Comparison of ENCODE assay signal across 8 mouse cellular contexts in the genomic region with DNA sequence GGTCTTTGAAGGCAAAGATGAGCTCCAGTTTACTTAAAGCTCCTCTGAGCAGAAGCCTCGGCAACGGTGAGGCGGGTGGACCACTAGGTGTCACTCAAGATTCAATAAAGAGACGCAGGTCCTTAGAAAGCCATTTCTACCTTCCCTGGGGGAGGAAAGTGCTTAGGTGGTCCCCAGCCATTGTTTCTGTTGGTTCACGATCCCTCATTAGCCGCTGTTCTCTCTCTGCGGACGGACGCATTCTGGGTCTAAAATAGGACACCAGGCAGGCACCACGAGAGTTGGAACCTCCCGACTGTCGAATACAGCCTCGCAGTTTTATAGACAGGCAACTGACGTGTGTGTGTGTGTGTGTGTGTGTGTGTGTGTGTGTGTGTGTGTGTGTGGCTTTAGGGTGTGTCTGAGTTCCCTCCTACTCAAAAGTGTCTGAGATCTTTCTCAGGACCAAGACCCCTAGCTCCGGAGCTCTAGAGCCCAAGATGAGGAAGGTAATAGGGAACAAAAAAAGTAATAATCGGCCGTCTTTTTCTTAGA. TPM values are rescaled to one million over a fixed set of nuclear protein-coding genes. Genes with fewer than 3 reads are reported as not detected.
DNase-seq lines count a peak whose midpoint lies in the region; ATAC-seq lines count a peak whose summit lies in the region.

No protein-coding gene starts in this region.

- ATAC-seq in common myeloid progenitor, adult 5-6 weeks (replicated peaks; ENCODE audit: low read depth, poor library complexity, severe bottlenecking) = peak; percentile 76
- peak; percentile 69 for ATAC-seq in inflammation-experienced regulatory T-cells, adult 6 months
- peak; percentile 75 for ATAC-seq in megakaryocyte-erythroid progenitor cell, adult 5-6 weeks (replicated peaks; ENCODE audit: low FRiP score, low TSS enrichment, poor library complexity, severe bottlenecking)
- no peak for ATAC-seq in monocyte, adult 5-6 weeks (replicated peaks; ENCODE audit: insufficient number of reproducible peaks, low FRiP score, low TSS enrichment, poor library complexity, severe bottlenecking)

- DNase-seq in T-cell, adult 2 months (ENCODE audit: low spot score) = peak; percentile 61
- DNase-seq in gastrocnemius, postnatal 14 days = peak; percentile 59
- DNase-seq in left cerebral cortex, postnatal 10 days (ENCODE audit: extremely low spot score in 1 of 2, low spot score in 2 of 2) = peak; percentile 66 to 78
- peak; percentile 71 to 77 for DNase-seq in right cerebral cortex, postnatal 36 days (ENCODE audit: low spot score in 2 of 2)

- intact Hi-C loops in gastrocnemius, postnatal 14 days (cut with DNase I; ENCODE audit: low total_unique reads) = loop anchor here (5.0 kb wide), 2 partner anchors 106 to 486 kb away; no protein-coding TSS in a partner anchor
- intact Hi-C loops in left cerebral cortex, postnatal 10 days (cut with DNase I) = loop anchor here (1.0 to 5.0 kb wide), 4 partner anchors 96 to 485 kb away; a partner anchor contains a TSS

RNA-seq across cellular contexts. Expression of a gene that starts 47.0 kb away (rescaled TPM):
- total RNA-seq in common myeloid progenitor, adult 5-6 weeks (2017) = 59.0 and 61.7 TPM in 2 replicates
- total RNA-seq in gastrocnemius, postnatal 14 days (2021) = 1 to 10 TPM; 1.2 to 2.1 TPM
- polyA plus RNA-seq in inflammation-experienced regulatory T-cells, adult 6 months (2017; shearing (Covaris generic)) = 10 to 100 TPM; 21.8 to 22.9 (median 22.5) TPM
- 10 to 100 TPM; 45.4 to 46.8 TPM for total RNA-seq in left cerebral cortex, postnatal 10 days (2021)
- total RNA-seq in megakaryocyte-erythroid progenitor cell, adult 5-6 weeks (2014; fragmentation: Nextera tagmentation) = 60.9 and 112 TPM in 2 replicates
- total RNA-seq in megakaryocyte-erythroid progenitor cell, adult 5-6 weeks (2017) = 46.9 and 67.8 TPM in 2 replicates
- 16.6 to 34.4 TPM (median 24.1 TPM) in 3 replicates for total RNA-seq in monocyte, adult 5-6 weeks (2017)
